Mouse (Mus musculus): ENCODE data around the gene Manbal.

Gene Manbal

DNA sequence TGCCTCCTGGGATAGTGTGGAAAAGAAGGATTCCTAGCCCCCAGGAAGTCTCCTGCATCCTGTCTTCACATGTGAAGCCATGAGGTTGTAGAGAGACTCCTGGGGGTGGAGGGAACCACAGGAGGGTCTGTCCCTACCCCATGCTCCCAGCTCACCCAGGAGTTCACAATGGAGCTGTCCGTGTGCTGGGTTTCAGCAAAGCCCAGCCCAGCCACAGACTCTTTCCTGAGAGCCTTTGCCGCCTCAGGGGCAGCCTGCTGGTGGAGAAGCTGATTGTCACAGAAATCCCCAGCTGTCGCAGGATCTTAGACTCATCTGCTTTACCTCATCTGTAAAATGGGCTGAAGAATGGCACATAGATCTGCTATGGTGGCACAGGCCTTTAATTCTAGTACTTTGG, 69.7 kb downstream of the Manbal start:
- DNase-seq, result no peak

DNA sequence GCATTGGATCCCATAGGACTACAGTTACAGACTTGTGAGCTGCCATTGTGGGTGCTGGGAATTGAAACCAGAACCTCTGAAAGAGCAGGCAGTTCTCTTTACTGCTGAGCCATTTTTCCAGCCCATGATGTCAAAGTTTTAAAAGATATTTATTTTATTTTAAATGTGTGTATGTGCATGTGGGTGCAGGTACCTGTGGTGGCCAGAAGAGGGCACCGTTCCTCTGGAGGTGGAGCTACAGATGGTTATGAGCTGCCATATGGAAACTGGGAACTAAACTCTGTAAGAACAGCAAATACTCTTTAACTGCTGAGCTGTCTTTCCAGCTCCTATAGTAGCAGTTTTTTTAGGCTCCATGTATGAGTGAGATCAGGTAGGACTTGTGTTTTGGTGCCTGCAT, 74.0 kb downstream of the Manbal start:
- no peak for DNase-seq

Measured in lung, postnatal 14 days (tissue).